Mouse (Mus musculus) embryonic facial prominence, embryonic 15.5 days (tissue): ENCODE data around the gene R3hdml. TPM values are rescaled to one million over a fixed set of nuclear protein-coding genes. Genes with fewer than 3 reads are reported as not detected.
A peak's percentile ranks its signal among the peaks of the same experiment; 100 is the strongest.

Source experiments
- ATAC-seq: fragments of 200-750 bp; cut with Nextera tagmentation; 2 replicates; pipeline ENCODE4 v1.8.0; 2017; ENCODE audit warnings: low read depth, moderate TSS enrichment; ENCODE audit not compliant: insufficient number of reproducible peaks, low FRiP score, low TSS enrichment
- H3K27ac ChIP-seq: fragments of 300-500 bp; sonication (generic); replicated peaks from 2 replicates; pipeline ENCODE4 v1.5.1; 2015; ENCODE audit warnings: mild to moderate bottlenecking, inconsistent platforms
- H3K27me3 ChIP-seq: fragments of 300-500 bp; sonication (generic); 2 replicates; pipeline ENCODE4 v1.6.1; 2015; ENCODE audit warnings: inconsistent platforms
- H3K36me3 ChIP-seq: fragments of 300-500 bp; sonication (generic); 2 replicates; pipeline ENCODE4 v1.6.1; 2015; ENCODE audit warnings: mild to moderate bottlenecking, inconsistent platforms
- H3K4me1 ChIP-seq: fragments of 300-500 bp; sonication (generic); 2 replicates; pipeline ENCODE4 v1.6.1; 2015; ENCODE audit warnings: inconsistent platforms
- H3K4me2 ChIP-seq: fragments of 300-500 bp; sonication (generic); replicated peaks from 2 replicates; pipeline ENCODE4 v1.6.1; 2015; ENCODE audit warnings: mild to moderate bottlenecking, inconsistent platforms
- H3K4me3 ChIP-seq: fragments of 300-500 bp; sonication (generic); replicated peaks from 2 replicates; pipeline ENCODE4 v1.5.1; 2015; ENCODE audit warnings: mild to moderate bottlenecking, inconsistent platforms
- H3K9ac ChIP-seq: fragments of 300-500 bp; sonication (generic); 2 replicates; pipeline ENCODE4 v1.6.1; 2015; ENCODE audit warnings: inconsistent platforms
- H3K9me3 ChIP-seq: fragments of 300-500 bp; sonication (generic); replicated peaks from 2 replicates; pipeline ENCODE4 v1.6.1; 2016; ENCODE audit warnings: inconsistent platforms
- WGBS: fragments of 180-500 bp; shearing (Covaris S2); methylation state at CpG from one replicate; pipeline ENCODE4 v1.1.7; 2015; 5-methylcytosine and 5-hydroxymethylcytosine counted together
- polyA plus RNA-seq: library from polyadenylated mRNA; unstranded; fragments of >200 nt; fragmentation: Nextera tagmentation; extraction: Ambion mirVana; gene quantifications from 2 replicates; pipeline ENCODE4 v1.2.1, GENCODE M21; 2015

The R3hdml gene
- polyA plus RNA-seq, 1 experiment from 2014 or later, result 0.35 TPM

GRCm38 (mm10) chr2:163471710-163472465 lies 20.2 kb upstream of the R3hdml start:
- 4% methylated on average over 36 of the region's 36 CpGs for whole genome bisulfite sequencing
- H3K4me1 ChIP-seq, result peaks cover 10% of the 10 kb centered on the region
- ATAC-seq, result peak; percentile 65
- H3K9me3 ChIP-seq, result no peaks in the 10 kb centered on the region
- H3K4me2 ChIP-seq, result peak overlapping the region; percentile 76
- H3K9ac ChIP-seq, result peak overlapping the region; percentile 79
- H3K4me3 ChIP-seq, result peak overlapping the region; percentile 86
- H3K27me3 ChIP-seq, result no peaks in the 10 kb centered on the region
- H3K27ac ChIP-seq, result peak overlapping the region; percentile 71
- peaks cover 20% of the 10 kb centered on the region; the same call in 1 of the 2 replicates for H3K36me3 ChIP-seq

- H3K27me3 ChIP-seq, result no peaks in the 10 kb centered on the region
- no peaks in the 10 kb centered on the region for H3K9me3 ChIP-seq
- peak within 1 kb of the TSS; percentile 71 for H3K27ac ChIP-seq
- peak within 1 kb of the TSS; percentile 86 for H3K4me3 ChIP-seq
- ATAC-seq, result peak; percentile 92
- H3K4me2 ChIP-seq, result peak within 1 kb of the TSS; percentile 76
- peaks cover 10% of the 10 kb centered on the region for H3K4me1 ChIP-seq
- WGBS, result under 1% methylated on average over 30 of the region's 30 CpGs
- H3K36me3 ChIP-seq, result peaks cover 18% of the 10 kb centered on the region; the same call in 1 of the 2 replicates
- peak within 1 kb of the TSS; percentile 79 for H3K9ac ChIP-seq
Measured at GRCm38 (mm10) chr2:163472466-163472851, 19.7 kb upstream of the R3hdml start, which contains the start of gene Fitm2. TSS of gene Fitm2 (minus strand) at chr2:163472629.

- H3K9me3 ChIP-seq, result no peaks in the 10 kb centered on the region
- H3K4me2 ChIP-seq, result no peak overlapping the region
- H3K4me1 ChIP-seq, result peaks cover 8% of the 10 kb centered on the region
- 47% methylated on average over 18 of the region's 18 CpGs for WGBS
- H3K27ac ChIP-seq, result no peak overlapping the region
- H3K36me3 ChIP-seq, result no peaks in the 10 kb centered on the region
- no peak for ATAC-seq
- H3K27me3 ChIP-seq, result peaks cover 25% of the 10 kb centered on the region
- no peak overlapping the region for H3K4me3 ChIP-seq
- no peak overlapping the region for H3K9ac ChIP-seq
Measured at GRCm38 (mm10) chr2:163480191-163480825, 11.8 kb upstream of the R3hdml start.

- no peak overlapping the region for H3K9ac ChIP-seq
- WGBS, result 1% methylated on average over 21 of the region's 21 CpGs
Measured at GRCm38 (mm10) chr2:163481539-163482029, 10.5 kb upstream of the R3hdml start.

GRCm38 (mm10) chr2:163487360-163487759 lies 4.8 kb upstream of the R3hdml start:
- H3K9me3 ChIP-seq, result no peaks in the 10 kb centered on the region
- H3K36me3 ChIP-seq, result no peaks in the 10 kb centered on the region
- no peak overlapping the region for H3K4me2 ChIP-seq
- peaks cover 5% of the 10 kb centered on the region; the same call in 1 of the 2 replicates for H3K4me1 ChIP-seq
- H3K27me3 ChIP-seq, result 0 out of 2 replicates have a peak, but pooled peaks cover 5% of the 10 kb centered on the region
- no peak overlapping the region for H3K4me3 ChIP-seq
- H3K27ac ChIP-seq, result no peak overlapping the region
- no peak overlapping the region for H3K9ac ChIP-seq
- ATAC-seq, result no peak
- 83% methylated on average over 3 of the region's 3 CpGs for WGBS

More at GRCm38 (mm10) chr2:163481539-163482029, 10.5 kb upstream of the R3hdml start:
- H3K4me1 ChIP-seq, result peaks cover 8% of the 10 kb centered on the region
- H3K4me2 ChIP-seq, result peak overlapping the region; percentile 10; the same call in 1 of the 2 replicates
- no peaks in the 10 kb centered on the region for H3K36me3 ChIP-seq
- no peak overlapping the region for H3K27ac ChIP-seq
- no peaks in the 10 kb centered on the region for H3K9me3 ChIP-seq
- ATAC-seq, result peak; percentile 51
- no peak overlapping the region for H3K4me3 ChIP-seq
- H3K27me3 ChIP-seq, result peaks cover 25% of the 10 kb centered on the region

GRCm38 (mm10) chr2:163489725-163490291 lies 2.3 kb upstream of the R3hdml start:
- no peak for ATAC-seq
- Histone ChIP-seq H3K4me3 (no peak overlapping the region), H3K27ac (no peak overlapping the region), H3K4me1 (peaks cover 5% of the 10 kb centered on the region; the same call in 1 of the 2 replicates), H3K9ac (no peak overlapping the region), H3K9me3 (no peaks in the 10 kb centered on the region), H3K27me3 (0 out of 2 replicates have a peak, but pooled peaks cover 4% of the 10 kb centered on the region), H3K36me3 (no peaks in the 10 kb centered on the region), H3K4me2 (no peak overlapping the region)
- 41% methylated on average over 5 of the region's 5 CpGs for WGBS

GRCm38 (mm10) chr2:163490656-163491055 lies 1.5 kb upstream of the R3hdml start:
- H3K36me3 ChIP-seq, result no peaks in the 10 kb centered on the region
- H3K4me1 ChIP-seq, result peaks cover 5% of the 10 kb centered on the region; the same call in 1 of the 2 replicates
- no peak overlapping the region for H3K4me2 ChIP-seq
- H3K9me3 ChIP-seq, result no peaks in the 10 kb centered on the region
- no peak overlapping the region for H3K9ac ChIP-seq
- no peak for ATAC-seq
- H3K4me3 ChIP-seq, result no peak overlapping the region
- no peak overlapping the region for H3K27ac ChIP-seq
- H3K27me3 ChIP-seq, result 0 out of 2 replicates have a peak, but pooled peaks cover 4% of the 10 kb centered on the region
- WGBS, result 84% methylated on average over 17 of the region's 17 CpGs

GRCm38 (mm10) chr2:163491351-163491750 lies 767 bp upstream of the R3hdml start:
- no peak overlapping the region for H3K4me3 ChIP-seq
- H3K9me3 ChIP-seq, result no peaks in the 10 kb centered on the region
- no peak overlapping the region for H3K4me2 ChIP-seq
- peaks cover 5% of the 10 kb centered on the region; the same call in 1 of the 2 replicates for H3K4me1 ChIP-seq
- peak; percentile 39; the same call in 1 of the 2 replicates for ATAC-seq
- 0 out of 2 replicates have a peak, but pooled peaks cover 4% of the 10 kb centered on the region for H3K27me3 ChIP-seq
- no peak overlapping the region for H3K27ac ChIP-seq
- no peaks in the 10 kb centered on the region for H3K36me3 ChIP-seq
- H3K9ac ChIP-seq, result no peak overlapping the region
- WGBS, result 49% methylated on average over 7 of the region's 7 CpGs

GRCm38 (mm10) chr2:163493031-163493430 lies 913 bp downstream of the R3hdml start:
- no peak for ATAC-seq
- Histone ChIP-seq H3K9ac (no peak overlapping the region), H3K27me3 (0 out of 2 replicates have a peak, but pooled peaks cover 4% of the 10 kb centered on the region), H3K4me2 (no peak overlapping the region), H3K4me3 (no peak overlapping the region), H3K27ac (no peak overlapping the region), H3K36me3 (no peaks in the 10 kb centered on the region), H3K9me3 (no peaks in the 10 kb centered on the region), H3K4me1 (peaks cover 5% of the 10 kb centered on the region; the same call in 1 of the 2 replicates)
- WGBS, result 17% methylated on average over 5 of the region's 5 CpGs

GRCm38 (mm10) chr2:163493976-163494375 lies 1.9 kb downstream of the R3hdml start:
- Histone ChIP-seq H3K4me1 (peaks cover 5% of the 10 kb centered on the region; the same call in 1 of the 2 replicates), H3K9me3 (no peaks in the 10 kb centered on the region), H3K27me3 (0 out of 2 replicates have a peak, but pooled peaks cover 4% of the 10 kb centered on the region), H3K9ac (no peak overlapping the region), H3K4me3 (no peak overlapping the region), H3K36me3 (no peaks in the 10 kb centered on the region), H3K4me2 (no peak overlapping the region), H3K27ac (no peak overlapping the region)
- WGBS, result 47% methylated on average over 5 of the region's 5 CpGs
- no peak for ATAC-seq

- Histone ChIP-seq H3K27ac (no peak overlapping the region), H3K36me3 (no peaks in the 10 kb centered on the region), H3K27me3 (0 out of 2 replicates have a peak, but pooled peaks cover 4% of the 10 kb centered on the region), H3K9me3 (no peaks in the 10 kb centered on the region), H3K4me2 (no peak overlapping the region), H3K9ac (no peak overlapping the region), H3K4me3 (no peak overlapping the region), H3K4me1 (peaks cover 5% of the 10 kb centered on the region; the same call in 1 of the 2 replicates)
- 41% methylated on average over 6 of the region's 6 CpGs for WGBS
- ATAC-seq, result no peak
Measured at GRCm38 (mm10) chr2:163494456-163494855, 2.3 kb downstream of the R3hdml start.
